Mouse (Mus musculus) macrophage (primary cell): ENCODE measurements around the gene Igdcc3. TPM values are rescaled to one million over a fixed set of nuclear protein-coding genes. Genes with fewer than 3 reads are reported as not detected.

ENCODE experiments used
- H3K27ac ChIP-seq: fragments of 350-480 bp; formaldehyde crosslinking; 2 replicates; pipeline ENCODE4 v1.9.0; 2021
- H3K36me3 ChIP-seq: fragments of 350-480 bp; formaldehyde crosslinking; 2 replicates; pipeline ENCODE4 v1.9.0; 2021; ENCODE audit errors: inconsistent target
- H3K4me3 ChIP-seq: fragments of 350-480 bp; formaldehyde crosslinking; 2 replicates; pipeline ENCODE4 v1.9.0; 2021; ENCODE audit errors: inconsistent target
- H3K79me2 ChIP-seq: fragments of 350-480 bp; formaldehyde crosslinking; 2 replicates; pipeline ENCODE4 v1.9.0; 2021; ENCODE audit errors: inconsistent target
- WGBS: methylation state at CpG from one replicate; pipeline ENCODE4 v1.1.7; 2026; ENCODE audit warnings: inconsistent platforms; ENCODE audit not compliant: missing documents; 5-methylcytosine and 5-hydroxymethylcytosine counted together
- polyA plus RNA-seq: library from polyadenylated mRNA; stranded (reverse); fragments of 250-400 nt; gene quantifications from 3 replicates; pipeline ENCODE4 v1.2.4, GENCODE M21; 2018; ENCODE audit warnings: inconsistent platforms

Igdcc3 gene
- polyA plus RNA-seq, 1 experiment from 2014 or later: not detected

DNA sequence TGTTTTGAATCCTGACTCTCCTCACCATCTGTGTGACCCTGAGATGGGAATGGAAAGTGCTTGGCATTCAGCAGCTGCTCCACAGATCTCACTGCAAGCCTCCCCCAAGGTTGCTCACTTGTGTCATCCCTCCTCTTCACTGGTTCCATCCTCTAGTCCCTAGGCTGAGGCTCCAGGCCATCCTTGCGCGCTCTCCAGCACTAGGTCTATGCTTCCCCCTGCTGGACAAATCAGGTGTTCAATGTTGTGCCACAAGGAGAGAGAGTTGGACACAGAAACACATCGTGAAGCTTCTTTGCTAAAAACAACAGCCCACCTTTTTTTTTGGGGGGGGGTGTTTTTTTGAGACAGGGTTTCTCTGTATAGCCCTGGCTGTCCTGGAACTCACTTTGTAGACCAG is 20.1 kb upstream of the Igdcc3 start:
- Histone ChIP-seq H3K79me2 (no peaks in the 10 kb centered on the region), H3K27ac (no peak overlapping the region), H3K4me3 (no peak overlapping the region), H3K36me3 (no peaks in the 10 kb centered on the region)
- 3% methylated on average over 3 of the region's 3 CpGs for WGBS

DNA sequence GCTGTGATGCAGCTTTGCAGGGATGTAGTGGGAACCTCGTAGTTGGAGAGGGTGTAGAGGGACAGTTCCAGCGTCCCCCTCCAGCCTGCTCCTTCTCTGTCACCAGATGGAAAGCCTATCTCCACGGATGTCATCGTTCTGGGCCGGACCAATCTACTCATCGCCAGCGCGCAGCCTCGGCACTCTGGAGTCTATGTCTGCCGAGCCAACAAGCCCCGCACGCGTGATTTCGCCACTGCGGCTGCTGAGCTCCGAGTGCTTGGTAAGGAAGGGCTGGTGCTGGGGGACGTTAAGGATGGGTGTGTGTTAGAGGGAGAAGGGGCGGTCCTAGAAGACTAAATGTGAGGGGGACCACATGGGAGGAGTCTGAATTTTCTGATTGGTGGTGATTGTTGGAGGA is 18.4 kb upstream of the Igdcc3 start:
- no peaks in the 10 kb centered on the region for H3K36me3 ChIP-seq
- H3K79me2 ChIP-seq: no peaks in the 10 kb centered on the region
- WGBS: 68% methylated on average over 16 of the region's 18 CpGs
- no peak overlapping the region for H3K27ac ChIP-seq
- H3K4me3 ChIP-seq: no peak overlapping the region

GRCm38 (mm10) chr9:65123552-65124168 is 17.3 kb upstream of the Igdcc3 start:
- no peak overlapping the region for H3K4me3 ChIP-seq
- H3K36me3 ChIP-seq: no peaks in the 10 kb centered on the region
- WGBS: 8% methylated on average over 46 of the region's 48 CpGs
- H3K27ac ChIP-seq: no peak overlapping the region
- H3K79me2 ChIP-seq: no peaks in the 10 kb centered on the region

GRCm38 (mm10) chr9:65128123-65128815 is 12.7 kb upstream of the Igdcc3 start:
- Histone ChIP-seq H3K4me3 (no peak overlapping the region), H3K36me3 (no peaks in the 10 kb centered on the region), H3K27ac (no peak overlapping the region), H3K79me2 (no peaks in the 10 kb centered on the region)
- WGBS: 18% methylated on average over 25 of the region's 25 CpGs

- no peak overlapping the region for H3K4me3 ChIP-seq
- H3K36me3 ChIP-seq: no peaks in the 10 kb centered on the region
- H3K27ac ChIP-seq: no peak overlapping the region
- 16% methylated on average over 5 of the region's 5 CpGs for WGBS
- H3K79me2 ChIP-seq: no peaks in the 10 kb centered on the region
Observed at GRCm38 (mm10) chr9:65131717-65132116, 9.3 kb upstream of the Igdcc3 start.

DNA sequence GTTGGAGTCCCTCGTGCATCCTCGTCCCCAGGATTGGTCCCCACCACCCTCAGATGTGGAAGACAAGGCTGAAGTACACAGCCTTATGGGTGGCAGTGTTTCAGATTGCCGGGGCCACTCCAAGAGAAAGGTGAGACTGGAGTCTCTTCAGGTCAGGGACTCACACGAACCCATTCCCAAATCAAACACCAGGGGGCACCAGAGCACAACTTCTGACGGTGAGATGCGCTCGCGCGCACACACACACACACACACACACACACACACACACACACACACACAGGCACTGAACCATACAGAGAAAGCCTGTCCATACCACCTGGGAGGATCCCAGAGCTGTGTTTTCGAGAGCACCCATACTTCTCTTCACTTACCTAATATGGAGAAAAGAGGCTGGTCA is 7.2 kb upstream of the Igdcc3 start:
- Histone ChIP-seq H3K36me3 (no peaks in the 10 kb centered on the region), H3K4me3 (no peak overlapping the region), H3K79me2 (no peaks in the 10 kb centered on the region), H3K27ac (no peak overlapping the region)
- WGBS: 26% methylated on average over 5 of the region's 10 CpGs

- 98% methylated on average over 4 of the region's 4 CpGs for WGBS
Observed at GRCm38 (mm10) chr9:65135126-65135525, 5.9 kb upstream of the Igdcc3 start.

DNA sequence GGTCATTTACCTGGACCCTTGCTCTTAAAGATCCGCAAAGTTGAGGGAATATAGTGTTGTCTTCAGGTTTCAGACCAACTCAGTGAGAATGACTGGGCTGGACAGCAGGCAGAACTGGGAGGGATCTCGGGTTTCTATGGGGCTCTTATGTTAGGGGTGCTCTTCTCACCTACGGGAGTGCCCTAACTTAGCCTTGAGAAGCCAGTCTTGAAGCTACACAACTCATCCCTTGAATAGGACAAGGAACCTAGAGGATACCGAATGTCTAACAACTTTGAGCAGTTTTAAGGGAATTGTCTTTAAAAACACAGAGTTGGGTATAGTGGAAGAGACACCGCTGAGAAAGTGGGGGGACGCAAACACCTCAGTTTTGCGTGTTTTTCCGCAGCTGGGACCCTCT is 498 bp upstream of the Igdcc3 start:
- 11% methylated on average over 8 of the region's 8 CpGs for WGBS
- H3K36me3 ChIP-seq: no peaks in the 10 kb centered on the region
- no peak overlapping the region for H3K4me3 ChIP-seq

More at GRCm38 (mm10) chr9:65135126-65135525, 5.9 kb upstream of the Igdcc3 start:
- no peak overlapping the region for H3K4me3 ChIP-seq
- no peaks in the 10 kb centered on the region for H3K36me3 ChIP-seq
- no peaks in the 10 kb centered on the region for H3K79me2 ChIP-seq
- no peak overlapping the region for H3K27ac ChIP-seq

GRCm38 (mm10) chr9:65141306-65141975 is 452 bp downstream of the Igdcc3 start:
- H3K4me3 ChIP-seq: no peak overlapping the region
- H3K27ac ChIP-seq: no peak overlapping the region
- no peaks in the 10 kb centered on the region for H3K79me2 ChIP-seq
- no peaks in the 10 kb centered on the region for H3K36me3 ChIP-seq
- 1% methylated on average over 68 of the region's 73 CpGs for WGBS

More for the DNA sequence above, 498 bp upstream of the Igdcc3 start:
- Histone ChIP-seq H3K79me2 (no peaks in the 10 kb centered on the region), H3K27ac (no peak overlapping the region)

DNA sequence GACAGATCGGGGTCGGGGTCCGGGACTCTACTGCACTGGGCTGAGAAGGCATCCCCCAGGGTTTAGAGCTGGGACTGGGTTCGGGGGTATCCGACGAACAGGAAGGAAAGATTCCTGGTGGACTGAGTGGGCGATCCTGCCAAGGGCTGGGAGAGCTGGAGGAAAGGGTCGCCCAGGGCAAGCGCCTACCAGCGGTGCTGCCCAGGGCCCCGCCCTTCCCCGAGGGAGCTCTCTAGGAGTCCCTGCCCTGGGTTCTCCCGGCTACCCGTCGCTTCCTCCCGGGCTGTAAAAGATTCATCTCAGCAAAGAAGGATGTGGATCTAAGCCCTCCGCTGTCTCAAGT is 958 bp downstream of the Igdcc3 start:
- WGBS: 3% methylated on average over 17 of the region's 17 CpGs
- Histone ChIP-seq H3K27ac (no peak overlapping the region), H3K36me3 (no peaks in the 10 kb centered on the region), H3K4me3 (no peak overlapping the region), H3K79me2 (no peaks in the 10 kb centered on the region)

DNA sequence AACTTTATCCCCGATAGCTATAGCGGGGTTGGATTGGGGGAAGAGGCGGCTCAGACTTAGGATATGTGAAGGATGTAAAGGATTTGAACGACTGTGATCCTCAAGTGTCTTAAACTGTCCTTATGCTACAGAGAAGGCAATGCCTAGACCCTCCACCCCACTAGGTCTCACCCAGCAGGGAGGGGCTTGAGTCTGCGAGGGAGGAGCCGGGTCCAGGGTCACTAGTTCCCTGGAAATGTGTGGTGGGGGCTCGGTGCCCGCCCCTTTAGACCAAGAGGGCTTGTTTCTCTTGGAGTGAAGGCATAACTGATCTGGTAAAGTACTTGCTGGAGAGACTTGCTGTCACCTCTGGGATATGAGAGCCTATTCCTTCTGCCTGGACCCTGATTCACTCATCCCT is 1.4 kb downstream of the Igdcc3 start:
- H3K36me3 ChIP-seq: no peaks in the 10 kb centered on the region
- no peaks in the 10 kb centered on the region for H3K79me2 ChIP-seq
- 11% methylated on average over 8 of the region's 8 CpGs for WGBS
- no peak overlapping the region for H3K4me3 ChIP-seq
- no peak overlapping the region for H3K27ac ChIP-seq

- Histone ChIP-seq H3K79me2 (no peaks in the 10 kb centered on the region), H3K36me3 (no peaks in the 10 kb centered on the region), H3K27ac (no peak overlapping the region), H3K4me3 (no peak overlapping the region)
- WGBS: 83% methylated on average over 4 of the region's 5 CpGs
Observed at GRCm38 (mm10) chr9:65146001-65146400, 5.0 kb downstream of the Igdcc3 start.

GRCm38 (mm10) chr9:65148507-65148906 is 7.5 kb downstream of the Igdcc3 start:
- H3K27ac ChIP-seq: no peak overlapping the region
- WGBS: 81% methylated on average over 7 of the region's 7 CpGs
- H3K36me3 ChIP-seq: no peaks in the 10 kb centered on the region
- H3K79me2 ChIP-seq: no peaks in the 10 kb centered on the region
- no peak overlapping the region for H3K4me3 ChIP-seq

DNA sequence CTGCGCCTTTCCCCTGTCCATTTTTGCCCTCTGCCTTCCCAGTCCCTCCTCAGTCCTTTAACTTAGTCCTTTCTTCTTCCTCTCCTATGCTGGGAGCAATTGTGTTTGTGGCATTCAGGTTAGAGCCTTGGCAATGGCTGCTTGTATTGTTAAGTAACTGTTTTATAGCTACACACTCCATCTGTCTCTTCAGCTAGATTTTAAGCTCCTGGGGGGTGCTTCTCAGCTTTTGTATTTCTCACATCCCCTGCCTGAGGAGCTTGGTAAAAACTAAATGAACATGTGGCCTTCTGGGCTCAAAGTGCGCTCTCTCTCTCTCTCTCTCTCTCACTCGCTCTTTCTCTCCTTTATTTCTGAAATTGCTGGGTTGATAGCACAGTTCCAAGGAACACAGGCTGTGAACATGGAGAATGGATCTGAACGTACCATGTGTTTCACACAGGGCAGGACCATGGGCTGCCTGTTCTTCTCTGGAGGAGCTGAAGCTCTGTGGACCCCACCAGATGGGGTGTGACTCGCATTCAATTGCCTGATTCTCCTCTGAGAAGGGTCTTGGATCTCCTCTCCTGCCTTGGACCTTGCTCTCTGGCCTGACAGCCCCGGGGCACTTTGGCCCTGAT is 11.8 kb downstream of the Igdcc3 start:
- no peaks in the 10 kb centered on the region for H3K36me3 ChIP-seq
- no peak overlapping the region for H3K4me3 ChIP-seq
- WGBS: 82% methylated on average over 6 of the region's 6 CpGs

GRCm38 (mm10) chr9:65153331-65153711 is 12.3 kb downstream of the Igdcc3 start:
- H3K27ac ChIP-seq: no peak overlapping the region
- H3K4me3 ChIP-seq: no peak overlapping the region
- WGBS: 85% methylated on average over 5 of the region's 5 CpGs
- H3K36me3 ChIP-seq: no peaks in the 10 kb centered on the region
- no peaks in the 10 kb centered on the region for H3K79me2 ChIP-seq

More for the DNA sequence above, 11.8 kb downstream of the Igdcc3 start:
- H3K27ac ChIP-seq: no peak overlapping the region
- no peaks in the 10 kb centered on the region for H3K79me2 ChIP-seq
